Mouse (Mus musculus): Measurements from ENCODE around the gene Tns1. TPM values are rescaled to one million over a fixed set of nuclear protein-coding genes. Genes with fewer than 3 reads are reported as not detected.

Gene Tns1
- polyA plus RNA-seq, 1 experiment from 2014 or later = 65.4 TPM

GRCm38 (mm10) chr1:74013296-74014031 lies 110.8 kb downstream of the Tns1 start:
- Histone ChIP-seq H3K4me3 (replicated peaks; ENCODE audit: low read depth, low read length) (no peak overlapping the region), H3K4me2 (ENCODE audit: low read length) (no peak overlapping the region), H3K4me1 (replicated peaks; ENCODE audit: insufficient read depth, low read length) (peaks cover 58% of the 10 kb centered on the region), H3K9ac (ENCODE audit: low read depth, low read length) (peak overlapping the region; percentile 46; the same call in 1 of the 2 replicates), H3K9me3 (replicated peaks; ENCODE audit: low read length) (no peaks in the 10 kb centered on the region), H3K27me3 (ENCODE audit: insufficient read depth, low read length) (no peaks in the 10 kb centered on the region), H3K27ac (peak overlapping the region; percentile 92), H3K36me3 (ENCODE audit: insufficient read depth, low read length) (peaks cover 2% of the 10 kb centered on the region; the same call in 1 of the 2 replicates)
- peak; percentile 25; the same call in 1 of the 2 replicates for TF ChIP-seq CTCF (IDR thresholded peaks at IDR 0.05; ENCODE audit: low read depth)
- WGBS = 61% methylated on average over 14 of the region's 14 CpGs
- ATAC-seq (replicated peaks; ENCODE audit: low FRiP score, low read depth) (peak; percentile 70), DNase-seq (ENCODE audit: low spot score) (peak; percentile 35)

GRCm38 (mm10) chr1:74012706-74013105 lies 111.5 kb downstream of the Tns1 start:
- Histone ChIP-seq H3K4me3 (replicated peaks; ENCODE audit: low read depth, low read length) (no peak overlapping the region), H3K4me1 (replicated peaks; ENCODE audit: insufficient read depth, low read length) (peaks cover 66% of the 10 kb centered on the region), H3K9ac (ENCODE audit: low read depth, low read length) (0 out of 2 replicates have a peak overlapping the region, but pooled peaks have one; percentile 23), H3K27ac (peak overlapping the region; percentile 92), H3K36me3 (ENCODE audit: insufficient read depth, low read length) (peaks cover 2% of the 10 kb centered on the region; the same call in 1 of the 2 replicates), H3K4me2 (ENCODE audit: low read length) (no peak overlapping the region), H3K9me3 (replicated peaks; ENCODE audit: low read length) (no peaks in the 10 kb centered on the region), H3K27me3 (ENCODE audit: insufficient read depth, low read length) (no peaks in the 10 kb centered on the region)
- no peak for TF ChIP-seq CTCF (IDR thresholded peaks at IDR 0.05; ENCODE audit: low read depth)
- ATAC-seq (replicated peaks; ENCODE audit: low FRiP score, low read depth) (no peak), DNase-seq (ENCODE audit: low spot score) (no peak)
- WGBS = 53% methylated on average over 10 of the region's 10 CpGs

GRCm38 (mm10) chr1:74009495-74009894 lies 114.8 kb downstream of the Tns1 start:
- H3K4me2 ChIP-seq (ENCODE audit: low read length) = no peak overlapping the region
- H3K9me3 ChIP-seq (replicated peaks; ENCODE audit: low read length) = no peaks in the 10 kb centered on the region
- 85% methylated on average over 3 of the region's 3 CpGs for WGBS
- H3K4me3 ChIP-seq (replicated peaks; ENCODE audit: low read depth, low read length) = no peak overlapping the region
- no peak for TF ChIP-seq CTCF (IDR thresholded peaks at IDR 0.05; ENCODE audit: low read depth)
- H3K27ac ChIP-seq = peak overlapping the region; percentile 91
- ATAC-seq (replicated peaks; ENCODE audit: low FRiP score, low read depth) (no peak), DNase-seq (ENCODE audit: low spot score) (no peak)
- H3K9ac ChIP-seq (ENCODE audit: low read depth, low read length) = no peak overlapping the region
- peaks cover 2% of the 10 kb centered on the region; the same call in 1 of the 2 replicates for H3K36me3 ChIP-seq (ENCODE audit: insufficient read depth, low read length)
- no peaks in the 10 kb centered on the region for H3K27me3 ChIP-seq (ENCODE audit: insufficient read depth, low read length)
- peaks cover 63% of the 10 kb centered on the region for H3K4me1 ChIP-seq (replicated peaks; ENCODE audit: insufficient read depth, low read length)

GRCm38 (mm10) chr1:74008966-74009365 lies 115.3 kb downstream of the Tns1 start:
- Histone ChIP-seq H3K4me3 (replicated peaks; ENCODE audit: low read depth, low read length) (no peak overlapping the region), H3K27ac (peak overlapping the region; percentile 91), H3K9ac (ENCODE audit: low read depth, low read length) (no peak overlapping the region), H3K27me3 (ENCODE audit: insufficient read depth, low read length) (no peaks in the 10 kb centered on the region), H3K36me3 (ENCODE audit: insufficient read depth, low read length) (peaks cover 2% of the 10 kb centered on the region; the same call in 1 of the 2 replicates), H3K4me1 (replicated peaks; ENCODE audit: insufficient read depth, low read length) (peaks cover 58% of the 10 kb centered on the region), H3K4me2 (ENCODE audit: low read length) (no peak overlapping the region), H3K9me3 (replicated peaks; ENCODE audit: low read length) (no peaks in the 10 kb centered on the region)
- TF ChIP-seq CTCF (IDR thresholded peaks at IDR 0.05; ENCODE audit: low read depth) = no peak
- ATAC-seq (replicated peaks; ENCODE audit: low FRiP score, low read depth) (peak; percentile 19; the same call in 1 of the 2 replicates), DNase-seq (ENCODE audit: low spot score) (no peak)
- 75% methylated on average over 3 of the region's 3 CpGs for WGBS

GRCm38 (mm10) chr1:74008498-74008897 lies 115.8 kb downstream of the Tns1 start:
- peak; percentile 82 for DNase-seq (ENCODE audit: low spot score)
- Histone ChIP-seq H3K36me3 (ENCODE audit: insufficient read depth, low read length) (peaks cover 2% of the 10 kb centered on the region; the same call in 1 of the 2 replicates), H3K4me3 (replicated peaks; ENCODE audit: low read depth, low read length) (no peak overlapping the region), H3K4me1 (replicated peaks; ENCODE audit: insufficient read depth, low read length) (peaks cover 53% of the 10 kb centered on the region), H3K27me3 (ENCODE audit: insufficient read depth, low read length) (no peaks in the 10 kb centered on the region), H3K9ac (ENCODE audit: low read depth, low read length) (peak overlapping the region; percentile 35), H3K4me2 (ENCODE audit: low read length) (no peak overlapping the region), H3K27ac (peak overlapping the region; percentile 91), H3K9me3 (replicated peaks; ENCODE audit: low read length) (no peaks in the 10 kb centered on the region)
- no peak for TF ChIP-seq CTCF (IDR thresholded peaks at IDR 0.05; ENCODE audit: low read depth)
- no peak; the same call in 1 of the 2 replicates for ATAC-seq (replicated peaks; ENCODE audit: low FRiP score, low read depth)
- WGBS = 5% methylated on average over 5 of the region's 5 CpGs

- Histone ChIP-seq H3K4me2 (ENCODE audit: low read length) (0 out of 2 replicates have a peak overlapping the region, but pooled peaks have one; percentile 5), H3K27ac (peak overlapping the region; percentile 91), H3K4me1 (replicated peaks; ENCODE audit: insufficient read depth, low read length) (peaks cover 44% of the 10 kb centered on the region), H3K4me3 (replicated peaks; ENCODE audit: low read depth, low read length) (no peak overlapping the region), H3K36me3 (ENCODE audit: insufficient read depth, low read length) (peaks cover 2% of the 10 kb centered on the region; the same call in 1 of the 2 replicates), H3K27me3 (ENCODE audit: insufficient read depth, low read length) (no peaks in the 10 kb centered on the region), H3K9ac (ENCODE audit: low read depth, low read length) (peak overlapping the region; percentile 35; the same call in 1 of the 2 replicates), H3K9me3 (replicated peaks; ENCODE audit: low read length) (no peaks in the 10 kb centered on the region)
- WGBS = 51% methylated on average over 7 of the region's 7 CpGs
- DNase-seq (ENCODE audit: low spot score) (no peak), ATAC-seq (replicated peaks; ENCODE audit: low FRiP score, low read depth) (no peak)
- no peak for TF ChIP-seq CTCF (IDR thresholded peaks at IDR 0.05; ENCODE audit: low read depth)
These were observed 116.7 kb downstream of the Tns1 start for GRCm38 (mm10) chr1:74007398-74008050.

Data from kidney, postnatal 0 days (tissue).